Mouse (Mus musculus): Measurements from ENCODE around the gene Rexo5.

DNA sequence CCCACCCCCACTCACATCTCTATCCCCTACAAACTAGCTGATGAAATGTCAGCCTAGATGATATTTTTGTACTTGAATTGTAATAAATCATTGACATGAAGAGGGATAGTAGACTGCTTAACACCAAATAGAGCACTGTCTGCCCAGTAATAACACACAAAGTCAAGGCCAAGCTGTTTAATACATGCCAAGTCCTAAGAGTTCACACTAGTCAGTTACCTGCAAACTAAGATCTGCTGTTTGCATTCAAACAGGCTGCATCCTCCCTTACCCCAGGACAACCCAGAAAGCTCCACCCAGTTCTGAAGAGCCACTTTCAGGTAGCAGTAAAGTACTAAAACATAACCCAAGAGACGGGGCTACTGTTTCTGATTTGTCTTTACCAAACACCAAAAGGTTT lies 98.4 kb downstream of the Rexo5 start:
- TF ChIP-seq POLR2A (IDR thresholded peaks at IDR 0.05; ENCODE audit: control insufficient read depth, extremely low read depth, insufficient read depth, low read length, poor library complexity) (no peak), CTCF (IDR thresholded peaks at IDR 0.05; ENCODE audit: borderline replicate concordance, control insufficient read depth, extremely low read depth, insufficient read depth, low read length, poor library complexity) (no peak)
